In genomic region chr12:80518757-80519620, GRCm38 (mm10) we compare ENCODE assay signal across 8 mouse cellular contexts. TPM values are rescaled to one million over a fixed set of nuclear protein-coding genes. Genes with fewer than 3 reads are reported as not detected.
A peak's percentile ranks its signal among the peaks of the same experiment; 100 is the strongest.
DNase-seq lines count a peak whose midpoint lies in the region; ATAC-seq and TF ChIP-seq lines count a peak whose summit lies in the region.

No protein-coding gene starts in this region.

- H3K4me3 ChIP-seq in heart, embryonic 10.5 days: peak overlapping the region; percentile 76
- H3K4me3 ChIP-seq in hindbrain, embryonic 11.5 days (ENCODE audit: low read depth, low read length): peak overlapping the region; percentile 79
- peak overlapping the region; percentile 71 for H3K4me3 ChIP-seq in limb, embryonic 12.5 days (replicated peaks)
- peak overlapping the region; percentile 95 for H3K4me3 ChIP-seq in olfactory bulb, adult 2 months (ENCODE audit: insufficient read depth, low read depth, low read length)
- no peak overlapping the region for H3K4me3 ChIP-seq in thymus, adult 2 months (ENCODE audit: control insufficient read depth, insufficient read depth, low read length)

- no peaks in the 10 kb centered on the region for H3K9me3 ChIP-seq in heart, embryonic 10.5 days
- no peaks in the 10 kb centered on the region for H3K9me3 ChIP-seq in hindbrain, embryonic 11.5 days (ENCODE audit: control insufficient read depth, low read length)
- H3K9me3 ChIP-seq in limb, embryonic 12.5 days: no peaks in the 10 kb centered on the region

- H3K36me3 ChIP-seq in heart, embryonic 10.5 days: no peaks in the 10 kb centered on the region
- H3K36me3 ChIP-seq in hindbrain, embryonic 11.5 days (ENCODE audit: control insufficient read depth, insufficient read depth, low read length): no peaks in the 10 kb centered on the region
- H3K36me3 ChIP-seq in limb, embryonic 12.5 days: no peaks in the 10 kb centered on the region
- no peaks in the 10 kb centered on the region for H3K36me3 ChIP-seq in thymus, adult 2 months (ENCODE audit: control insufficient read depth, insufficient read depth, low read length)

- H3K4me1 ChIP-seq in heart, embryonic 10.5 days: peaks cover 29% of the 10 kb centered on the region
- H3K4me1 ChIP-seq in hindbrain, embryonic 11.5 days (replicated peaks; ENCODE audit: control insufficient read depth, insufficient read depth, low read length): no peaks in the 10 kb centered on the region
- peaks cover 23% of the 10 kb centered on the region for H3K4me1 ChIP-seq in limb, embryonic 12.5 days (replicated peaks)
- peaks cover 32% of the 10 kb centered on the region for H3K4me1 ChIP-seq in olfactory bulb, adult 2 months (ENCODE audit: control insufficient read depth, insufficient read depth, low read length)
- H3K4me1 ChIP-seq in thymus, adult 2 months (replicated peaks; ENCODE audit: control insufficient read depth, insufficient read depth, low read length): 0 out of 2 replicates have a peak, but pooled peaks cover 2% of the 10 kb centered on the region

- no peak for TF ChIP-seq CTCF in olfactory bulb, adult 2 months (IDR thresholded peaks at IDR 0.05; ENCODE audit: insufficient read depth, low read depth, low read length)
- no peak for TF ChIP-seq CTCF in thymus, adult 2 months (IDR thresholded peaks at IDR 0.05; ENCODE audit: borderline replicate concordance, control insufficient read depth, extremely low read depth, insufficient read depth, low read length, poor library complexity)

- H3K4me2 ChIP-seq in hindbrain, embryonic 11.5 days (replicated peaks; ENCODE audit: low read depth, low read length): peak overlapping the region; percentile 85
- peak overlapping the region; percentile 97 for H3K4me2 ChIP-seq in limb, embryonic 12.5 days

- H3K27me3 ChIP-seq in heart, embryonic 10.5 days (ENCODE audit: insufficient read depth, poor library complexity, severe bottlenecking): peaks cover 99% of the 10 kb centered on the region
- H3K27me3 ChIP-seq in hindbrain, embryonic 11.5 days (ENCODE audit: control insufficient read depth, insufficient read depth, low read length): peaks cover 13% of the 10 kb centered on the region
- peaks cover 85% of the 10 kb centered on the region for H3K27me3 ChIP-seq in limb, embryonic 12.5 days
- H3K27me3 ChIP-seq in thymus, adult 2 months (ENCODE audit: control insufficient read depth, insufficient read depth, low read length): peaks cover 5% of the 10 kb centered on the region; the same call in 1 of the 2 replicates

- under 1% methylated on average over 88 of the region's 90 CpGs for WGBS in heart, embryonic 10.5 days
- under 1% methylated on average over 90 of the region's 90 CpGs for WGBS in hindbrain, embryonic 11.5 days
- WGBS in limb, embryonic 12.5 days: under 1% methylated on average over 87 of the region's 90 CpGs
- under 1% methylated on average over 89 of the region's 90 CpGs for WGBS in olfactory bulb, adult 2 months
- WGBS in thymus, adult 2 months: 3% methylated on average over 88 of the region's 90 CpGs

- TF ChIP-seq POLR2A in olfactory bulb, adult 2 months (IDR thresholded peaks at IDR 0.05; ENCODE audit: insufficient read depth, low read depth, low read length): peak; percentile 13; the same call in 1 of the 2 replicates
- TF ChIP-seq POLR2A in thymus, adult 2 months (IDR thresholded peaks at IDR 0.05; ENCODE audit: control insufficient read depth, extremely low read depth, insufficient read depth, low read length, poor library complexity): no peak

- H3K9ac ChIP-seq in hindbrain, embryonic 11.5 days (ENCODE audit: low read depth, low read length): peak overlapping the region; percentile 79
- H3K9ac ChIP-seq in limb, embryonic 12.5 days (replicated peaks): peak overlapping the region; percentile 70

- H3K27ac ChIP-seq in heart, embryonic 10.5 days: peak overlapping the region; percentile 56
- H3K27ac ChIP-seq in hindbrain, embryonic 11.5 days (ENCODE audit: low read depth, low read length): peak overlapping the region; percentile 89
- 0 out of 2 replicates have a peak overlapping the region, but pooled peaks have one; percentile 7 for H3K27ac ChIP-seq in limb, embryonic 12.5 days
- peak overlapping the region; percentile 89 for H3K27ac ChIP-seq in olfactory bulb, adult 2 months (ENCODE audit: insufficient read depth, low read depth, low read length)
- H3K27ac ChIP-seq in thymus, adult 2 months (ENCODE audit: control insufficient read depth, insufficient read depth, low read length): no peak overlapping the region

- ATAC-seq in hindbrain, embryonic 11.5 days (ENCODE audit: low FRiP score): peak; percentile 80
- ATAC-seq in limb, embryonic 12.5 days (ENCODE audit: insufficient number of reproducible peaks, insufficient read depth, low FRiP score, low TSS enrichment, low read depth): peak; percentile 58

- no peak for DNase-seq in heart, embryonic 10.5 days (ENCODE audit: low spot score)
- no peak for DNase-seq in heart, adult 8-10 months (ENCODE audit: low spot score)
- DNase-seq in WW6 (ENCODE audit: low read depth, low spot score): peak; percentile 28
- peak; percentile 75 for DNase-seq in embryo, embryonic 9.5 days (ENCODE audit: extremely low spot score)
- peak; percentile 84 for DNase-seq in hindbrain, embryonic 11.5 days (ENCODE audit: low spot score)
- no peak for DNase-seq in thymus, adult 2 months

RNA-seq across cellular contexts. Expression of gene Galnt16, which starts 0.9 kb away (rescaled TPM):
- polyA plus RNA-seq in heart, embryonic 10.5 days (2016; fragmentation: Nextera tagmentation; extraction: Ambion mirVana): 2.4 and 5.2 TPM in 2 replicates
- total RNA-seq in heart, adult 8-10 months (2022): 1 to 10 TPM; 1.2 to 2.3 (median 1.8) TPM
- polyA plus RNA-seq in hindbrain, embryonic 11.5 days (2014; fragmentation: Nextera tagmentation; extraction: Ambion mirVana): 8.6 and 9.1 TPM in 2 replicates
- 8.9 and 10.7 TPM in 2 replicates for polyA plus RNA-seq in limb, embryonic 12.5 days (2016; fragmentation: Nextera tagmentation; extraction: Ambion mirVana)
- polyA plus RNA-seq in olfactory bulb, adult 2 months (2012; ENCODE audit: insufficient read depth, insufficient read length, low replicate concordance, missing spikeins): not detected in 2 replicates
- polyA plus RNA-seq in thymus, adult 2 months (2012; rRNA removed): 0.98 and 1.1 TPM in 2 replicates

RNA-seq across cellular contexts. Expression of gene Exd2, which starts 56.1 kb away (rescaled TPM):
- 21.2 TPM in 2 replicates for polyA plus RNA-seq in heart, embryonic 10.5 days (2016; fragmentation: Nextera tagmentation; extraction: Ambion mirVana)
- 10 to 100 TPM; 11.4 to 19.1 (median 15.9) TPM for total RNA-seq in heart, adult 8-10 months (2022)
- polyA plus RNA-seq in hindbrain, embryonic 11.5 days (2014; fragmentation: Nextera tagmentation; extraction: Ambion mirVana): 41.3 and 46.3 TPM in 2 replicates
- polyA plus RNA-seq in limb, embryonic 12.5 days (2016; fragmentation: Nextera tagmentation; extraction: Ambion mirVana): 35.9 and 37.7 TPM in 2 replicates
- not detected in 2 replicates for polyA plus RNA-seq in olfactory bulb, adult 2 months (2012; ENCODE audit: insufficient read depth, insufficient read length, low replicate concordance, missing spikeins)
- polyA plus RNA-seq in thymus, adult 2 months (2012; rRNA removed): 18.7 and 19.6 TPM in 2 replicates

Comparison
In these comparisons a context has a peak if more than half of its experiments do, and no peak if none do; other contexts are left out.
1. DNase-seq: peak in WW6 (single experiment), embryo, embryonic 9.5 days (single experiment) and hindbrain, embryonic 11.5 days (single experiment); none in heart, embryonic 10.5 days (single experiment), heart, adult 8-10 months (single experiment) and thymus, adult 2 months (single experiment).
2. RNA of gene Exd2, which starts 56.1 kb away (polyA plus RNA-seq): 41.3 to 46.3 TPM in hindbrain, embryonic 11.5 days, 35.9 to 37.7 TPM in limb, embryonic 12.5 days, 21.2 TPM in heart, embryonic 10.5 days and 18.7 to 19.6 TPM in thymus, adult 2 months; not detected in olfactory bulb, adult 2 months; every median in the first group is over 10 times any median in the second.